Mouse (Mus musculus): Measurements from ENCODE around the gene Igf2bp3. TPM values are rescaled to one million over a fixed set of nuclear protein-coding genes. Genes with fewer than 3 reads are reported as not detected.

The Igf2bp3 gene
- total RNA-seq, 2 experiments from 2014 or later, result 0.56 to 0.69 TPM

DNA sequence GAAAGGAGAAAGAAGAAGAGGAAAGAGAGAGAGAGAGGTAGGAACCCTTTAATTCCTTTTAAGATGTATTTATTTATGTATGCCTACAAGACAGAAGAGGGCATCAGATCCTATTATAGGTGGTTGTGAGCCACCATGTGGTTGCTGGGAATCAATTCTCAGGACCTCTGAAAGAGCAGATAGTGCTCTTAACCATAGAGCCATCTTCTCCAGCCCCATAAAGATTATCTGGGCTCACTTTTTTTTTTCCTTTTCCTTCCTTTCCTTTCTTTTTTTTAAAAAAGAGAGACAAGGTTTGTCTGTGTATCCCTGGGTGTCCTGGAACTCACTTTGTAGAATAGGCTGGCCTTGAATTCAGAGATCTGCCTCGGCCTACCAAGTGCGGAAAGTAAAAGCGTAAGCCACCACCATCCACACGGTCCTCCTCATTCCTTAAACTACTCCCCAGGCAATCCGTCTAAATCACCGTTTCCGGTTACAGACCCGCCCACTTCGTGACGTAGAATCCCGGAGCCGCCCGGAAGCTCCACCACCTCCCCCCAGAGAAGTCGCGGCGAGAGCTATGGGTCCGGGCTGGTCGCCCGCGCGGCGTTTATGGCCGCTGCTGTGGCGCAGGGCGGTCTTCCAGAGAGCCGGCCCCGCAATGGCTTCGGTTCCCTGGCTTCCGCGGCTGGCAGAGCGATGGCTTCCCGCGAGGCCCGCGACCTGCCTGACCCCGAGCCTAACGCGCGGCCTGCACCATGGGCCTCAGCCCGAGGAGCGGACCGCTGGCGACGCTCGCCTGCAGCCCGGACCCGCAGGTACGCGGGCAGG is 141.2 kb downstream of the Igf2bp3 start, which contains the start of gene Malsu1:
Gene Malsu1 (plus strand): TSS at position 492 of the 813 bp plus-strand sequence.
- peak; percentile 96 to 97 for DNase-seq

GRCm38 (mm10) chr6:49068361-49068760 is 146.4 kb downstream of the Igf2bp3 start:
- DNase-seq, result no peak

DNA sequence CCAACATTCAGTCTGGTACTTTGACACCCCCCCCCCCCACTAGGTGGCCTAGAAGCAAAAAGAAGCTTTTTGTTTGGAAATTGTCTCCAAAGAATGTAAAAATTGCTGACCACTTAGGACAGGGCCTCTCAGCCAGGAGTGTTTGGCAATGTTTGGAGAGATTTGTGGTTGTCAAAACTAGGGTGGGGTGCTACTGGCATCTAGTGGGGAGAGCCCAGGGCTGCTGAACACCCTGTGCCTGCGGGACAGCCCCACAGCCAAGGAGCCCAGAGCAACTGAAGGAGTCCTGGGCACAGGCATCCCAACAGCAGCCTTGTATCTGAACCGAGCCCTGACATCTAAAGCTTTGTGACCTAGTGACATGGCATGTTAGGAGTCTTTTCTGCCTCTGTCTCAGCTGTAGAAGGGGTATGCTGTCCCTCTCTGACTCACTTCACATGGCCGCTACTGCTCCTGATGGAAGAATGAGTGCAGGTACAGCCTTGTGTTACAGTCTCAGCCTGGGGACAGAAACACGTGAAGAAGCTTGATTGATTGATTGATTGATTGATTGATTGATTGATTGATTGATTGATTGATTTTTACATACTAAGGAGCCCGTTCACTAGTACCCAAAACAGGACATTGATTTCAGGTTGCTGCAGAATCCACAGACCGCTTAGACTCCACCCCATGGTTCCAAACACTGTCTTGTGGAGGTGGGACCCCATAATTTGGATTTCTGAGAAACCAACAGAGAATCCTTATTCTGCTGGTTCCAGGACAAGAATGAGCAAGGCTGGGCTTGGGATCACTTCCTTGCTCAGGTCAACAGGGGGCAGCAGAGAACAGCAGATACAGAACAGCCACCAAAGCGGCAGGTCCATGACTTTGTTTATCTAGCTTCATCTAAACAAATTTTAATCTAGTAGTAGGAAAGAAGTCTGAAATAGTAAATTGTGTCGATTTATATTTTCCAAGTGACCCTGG is 157.4 kb downstream of the Igf2bp3 start:
- DNase-seq, result peak; percentile 69 to 81

DNA sequence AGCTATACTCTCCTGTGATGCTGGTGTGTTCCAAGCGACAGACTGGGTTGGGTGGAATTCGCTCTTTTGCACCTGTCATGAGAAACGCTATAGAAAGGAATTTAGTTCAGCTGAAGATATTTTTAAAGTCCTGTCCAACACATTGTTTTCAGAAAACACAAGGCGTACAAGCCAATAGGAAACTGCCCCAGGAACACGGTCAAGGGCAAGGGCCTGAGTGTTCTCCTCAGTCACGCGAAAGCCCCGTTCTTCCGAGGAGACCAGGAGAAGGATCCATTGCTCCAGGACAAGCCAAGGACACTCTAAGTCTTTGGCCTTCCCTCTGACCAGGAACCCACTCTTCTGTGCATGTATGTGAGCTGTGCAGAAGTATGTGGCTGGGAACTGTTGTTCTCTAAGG is 158.7 kb downstream of the Igf2bp3 start:
- no peak for DNase-seq

- no peak for DNase-seq
These were observed 159.5 kb downstream of the Igf2bp3 start for GRCm38 (mm10) chr6:49055256-49055733.

DNA sequence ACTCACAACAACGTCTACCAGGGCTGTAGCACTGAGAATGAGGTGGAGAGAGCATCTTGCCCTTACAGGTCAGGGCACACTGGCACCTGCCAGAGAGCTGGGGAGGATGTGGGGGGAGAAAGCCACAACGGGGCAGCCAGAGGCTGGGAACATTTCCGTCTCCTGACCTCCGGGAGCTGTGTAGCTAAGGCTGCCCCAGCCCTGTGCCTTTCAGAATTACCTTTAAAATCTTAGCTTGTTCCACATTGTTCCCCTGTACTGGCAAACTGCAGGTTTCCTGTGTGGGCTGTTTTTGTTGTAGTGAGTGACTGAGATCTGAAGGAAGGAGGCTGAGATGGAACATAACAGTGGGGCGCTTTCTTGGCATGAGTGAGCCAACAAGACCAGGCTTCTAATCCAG is 162.6 kb downstream of the Igf2bp3 start:
- no peak for DNase-seq

- DNase-seq, result no peak
These were observed 163.9 kb downstream of the Igf2bp3 start for GRCm38 (mm10) chr6:49050677-49051410.

GRCm38 (mm10) chr6:49048395-49048794 is 166.4 kb downstream of the Igf2bp3 start:
- no peak for DNase-seq

- DNase-seq, result no peak
These were observed 166.9 kb downstream of the Igf2bp3 start for GRCm38 (mm10) chr6:49047848-49048247.

DNA sequence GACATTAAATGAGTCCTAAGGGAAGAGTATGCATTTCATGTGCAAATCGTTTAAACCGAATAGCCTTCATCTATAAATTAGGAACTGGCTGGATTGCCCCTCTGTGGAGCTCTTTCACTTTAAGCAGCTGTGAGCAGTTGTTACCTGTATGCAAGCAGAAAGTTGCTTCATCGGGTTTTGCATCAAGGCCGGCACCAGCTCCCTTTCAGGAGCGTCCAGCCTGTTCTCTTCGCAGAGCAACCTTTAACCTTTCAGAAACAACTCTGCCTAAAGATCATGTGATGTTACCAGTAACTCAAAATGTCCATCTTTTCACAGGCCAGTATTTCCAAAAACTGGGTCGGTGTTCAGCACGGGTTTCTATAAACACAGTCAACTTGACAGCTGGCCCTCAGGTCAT is 167.8 kb downstream of the Igf2bp3 start:
- DNase-seq, result no peak

DNA sequence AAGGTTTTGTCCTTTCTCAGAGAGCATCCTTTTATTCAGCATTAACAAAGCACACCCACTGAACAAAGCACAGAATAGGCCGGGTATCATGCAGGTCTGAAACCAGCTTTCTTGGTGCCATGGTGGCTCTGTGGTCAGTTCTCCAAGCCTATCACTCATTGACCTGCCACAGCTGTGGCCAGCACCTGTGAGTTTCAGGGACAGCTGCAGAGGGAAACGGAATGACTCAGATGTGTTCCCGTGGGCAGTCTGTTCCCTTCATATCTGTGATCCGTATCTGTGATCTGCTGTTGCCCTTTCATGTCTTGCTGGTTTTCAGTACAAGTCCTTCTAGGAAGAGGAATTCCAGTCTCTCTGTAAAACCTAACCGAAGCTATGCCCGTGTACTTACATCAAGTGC is 168.3 kb downstream of the Igf2bp3 start:
- no peak for DNase-seq

DNA sequence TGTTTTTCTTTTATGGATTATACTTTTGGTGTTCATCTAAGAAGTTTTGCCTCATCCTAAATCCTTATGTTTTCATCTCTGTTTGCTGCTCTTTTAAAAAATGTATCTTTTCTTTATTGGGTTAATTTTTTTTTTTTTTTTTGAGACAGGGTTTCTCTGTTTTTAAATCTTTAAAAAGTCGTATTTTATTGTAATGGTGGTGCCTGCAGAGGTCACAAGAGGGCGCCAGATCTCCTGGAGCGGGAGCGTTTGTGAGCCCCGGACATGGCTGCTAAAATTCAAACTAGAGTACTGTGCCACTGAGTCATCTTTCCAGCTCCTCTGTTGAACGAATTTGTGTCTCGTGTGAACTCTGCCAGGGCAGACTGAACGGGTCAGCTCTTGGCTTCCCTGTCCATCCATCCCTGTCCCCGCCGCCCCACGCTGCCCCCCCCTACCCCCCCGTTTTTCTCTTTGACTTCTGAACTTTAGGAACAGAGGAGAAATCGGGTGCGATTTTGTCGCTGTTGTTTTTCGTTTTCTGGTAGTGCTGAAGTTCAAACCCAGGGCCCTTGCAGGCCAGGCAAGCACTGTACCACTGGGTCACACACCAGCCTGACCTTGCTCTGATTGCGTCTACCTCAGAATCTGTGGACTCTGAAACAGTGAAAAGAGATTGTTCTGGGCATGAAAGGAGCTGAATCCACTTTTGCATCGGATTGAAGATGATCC is 175.1 kb downstream of the Igf2bp3 start:
- peak; percentile 70 to 79 for DNase-seq

GRCm38 (mm10) chr6:49037268-49037662 is 177.5 kb downstream of the Igf2bp3 start:
- no peak for DNase-seq

- no peak for DNase-seq
These were observed 178.2 kb downstream of the Igf2bp3 start, which contains the start of gene Gpnmb for GRCm38 (mm10) chr6:49036275-49037267. Gene Gpnmb, plus strand, starts transcription at chr6:49036546.

Other genes with a start within 250 kb of the Igf2bp3 start
- not detected for gene Doxl2, start 240.0 kb downstream of the Igf2bp3 start, total RNA-seq (2021)
- not detected for gene Svs1, start 228.1 kb downstream of the Igf2bp3 start, total RNA-seq (2021)
- 1 to 10 TPM in 1 of 2 experiments, under 1 TPM in 1; 0.40 to 7.8 TPM for gene Gpnmb, start 178.4 kb downstream of the Igf2bp3 start, total RNA-seq (2021)
- gene Malsu1, start 141.2 kb downstream of the Igf2bp3 start, total RNA-seq (2021), result 10 to 100 TPM; 33.4 to 54.3 TPM
- gene Tra2a, start 49.1 kb upstream of the Igf2bp3 start, total RNA-seq (2021), result 100 to 1,000 TPM in 1 of 2 experiments, 10 to 100 TPM in 1; 53.4 to 103 TPM
- gene Ccdc126, start 104.3 kb upstream of the Igf2bp3 start, total RNA-seq (2021), result 10 to 100 TPM; 16.1 to 17.4 TPM
- gene Fam221a, start 152.8 kb upstream of the Igf2bp3 start, total RNA-seq (2021), result 1 to 10 TPM; 1.9 to 2.5 TPM
- under 1 TPM; 0.20 to 0.30 TPM for gene Stk31, start 180.6 kb upstream of the Igf2bp3 start, total RNA-seq (2021)